Mouse (Mus musculus) forebrain, embryonic 13.5 days (tissue): Measurements from ENCODE around the gene Grk1. TPM values are rescaled to one million over a fixed set of nuclear protein-coding genes. Genes with fewer than 3 reads are reported as not detected.

Source experiments
- ATAC-seq: fragments of 200-750 bp; cut with Nextera tagmentation; 2 replicates; pipeline ENCODE4 v1.8.0; 2017
- H3K27ac ChIP-seq: fragments of 300-500 bp; sonication (generic); 2 replicates; pipeline ENCODE4 v1.5.1; 2015; ENCODE audit warnings: inconsistent platforms, mild to moderate bottlenecking, moderate library complexity
- H3K27me3 ChIP-seq: fragments of 300-500 bp; sonication (generic); 2 replicates; pipeline ENCODE4 v1.6.1; 2015; ENCODE audit warnings: mild to moderate bottlenecking, inconsistent platforms
- H3K36me3 ChIP-seq: fragments of 300-500 bp; sonication (generic); 2 replicates; pipeline ENCODE4 v1.6.1; 2015; ENCODE audit warnings: mild to moderate bottlenecking, inconsistent platforms; ENCODE audit not compliant: poor library complexity, severe bottlenecking
- H3K4me1 ChIP-seq: fragments of 300-500 bp; sonication (generic); 2 replicates; pipeline ENCODE4 v1.6.1; 2015; ENCODE audit warnings: inconsistent platforms
- H3K4me2 ChIP-seq: fragments of 300-500 bp; sonication (generic); 2 replicates; pipeline ENCODE4 v1.6.1; 2015; ENCODE audit warnings: inconsistent platforms, mild to moderate bottlenecking, moderate library complexity
- H3K4me3 ChIP-seq: fragments of 300-500 bp; sonication (generic); 2 replicates; pipeline ENCODE4 v1.5.1; 2015; ENCODE audit warnings: mild to moderate bottlenecking, inconsistent platforms
- H3K9ac ChIP-seq: fragments of 300-500 bp; sonication (generic); 2 replicates; pipeline ENCODE4 v1.6.1; 2015; ENCODE audit warnings: mild to moderate bottlenecking, inconsistent platforms
- H3K9me3 ChIP-seq: fragments of 300-500 bp; sonication (generic); replicated peaks from 2 replicates; pipeline ENCODE4 v1.6.1; 2016; ENCODE audit warnings: inconsistent platforms
- WGBS: fragments of 180-500 bp; shearing (Covaris S2); methylation state at CpG from one replicate; pipeline ENCODE4 v1.1.7; 2015; 5-methylcytosine and 5-hydroxymethylcytosine counted together
- polyA plus RNA-seq: library from polyadenylated mRNA; unstranded; fragments of >200 nt; fragmentation: Nextera tagmentation; extraction: Ambion mirVana; gene quantifications from 2 replicates; pipeline ENCODE4 v1.2.1, GENCODE M21; 2015

The Grk1 gene
- polyA plus RNA-seq, 1 experiment from 2014 or later = not detected

GRCm38 (mm10) chr8:13461085-13461765, 56.3 kb downstream of the Grk1 start:
- no peaks in the 10 kb centered on the region for H3K4me1 ChIP-seq
- H3K4me3 ChIP-seq = no peak overlapping the region
- 88% methylated on average over 17 of the region's 17 CpGs for WGBS
- no peak for ATAC-seq
- no peaks in the 10 kb centered on the region for H3K9me3 ChIP-seq
- no peaks in the 10 kb centered on the region for H3K27me3 ChIP-seq
- no peak overlapping the region for H3K9ac ChIP-seq
- H3K4me2 ChIP-seq = no peak overlapping the region
- H3K36me3 ChIP-seq = no peaks in the 10 kb centered on the region
- no peak overlapping the region for H3K27ac ChIP-seq

GRCm38 (mm10) chr8:13461843-13462242, 57.0 kb downstream of the Grk1 start:
- H3K27ac ChIP-seq = no peak overlapping the region
- 41% methylated on average over 4 of the region's 4 CpGs for WGBS
- 0 out of 2 replicates have a peak, but pooled peaks have one; percentile 38 for ATAC-seq

DNA sequence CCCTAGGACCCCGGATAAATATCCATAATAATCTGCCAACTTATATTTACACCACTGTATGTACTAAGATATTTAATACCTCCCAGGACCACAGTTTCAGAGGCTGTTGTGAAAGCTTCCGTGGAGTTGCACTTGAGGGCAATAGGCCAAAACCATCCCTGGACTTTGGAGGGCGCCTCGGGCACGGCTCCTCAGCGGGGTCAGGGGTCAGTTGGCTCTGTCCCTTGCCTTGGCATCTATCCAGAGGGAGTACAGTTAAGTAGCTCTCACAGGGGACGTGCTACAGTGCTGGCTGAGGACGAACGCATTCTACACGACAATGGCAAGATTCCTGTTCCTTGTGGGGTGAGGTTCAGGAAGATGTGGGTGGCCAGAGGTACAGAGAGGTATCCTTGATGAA, 57.5 kb downstream of the Grk1 start:
- H3K27me3 ChIP-seq = no peaks in the 10 kb centered on the region
- no peak overlapping the region for H3K27ac ChIP-seq
- no peak for ATAC-seq
- no peak overlapping the region for H3K4me2 ChIP-seq
- H3K9ac ChIP-seq = no peak overlapping the region
- H3K4me3 ChIP-seq = no peak overlapping the region
- no peaks in the 10 kb centered on the region for H3K9me3 ChIP-seq
- H3K36me3 ChIP-seq = no peaks in the 10 kb centered on the region
- WGBS = 86% methylated on average over 10 of the region's 10 CpGs
- no peaks in the 10 kb centered on the region for H3K4me1 ChIP-seq

More at GRCm38 (mm10) chr8:13461843-13462242, 57.0 kb downstream of the Grk1 start:
- Histone ChIP-seq H3K9me3 (no peaks in the 10 kb centered on the region), H3K36me3 (no peaks in the 10 kb centered on the region), H3K4me1 (no peaks in the 10 kb centered on the region), H3K4me2 (no peak overlapping the region), H3K9ac (no peak overlapping the region), H3K27me3 (no peaks in the 10 kb centered on the region), H3K4me3 (no peak overlapping the region)

GRCm38 (mm10) chr8:13465324-13465723, 60.4 kb downstream of the Grk1 start:
- Histone ChIP-seq H3K9me3 (no peaks in the 10 kb centered on the region), H3K9ac (no peak overlapping the region), H3K4me3 (no peak overlapping the region), H3K27ac (no peak overlapping the region), H3K36me3 (no peaks in the 10 kb centered on the region), H3K4me1 (no peaks in the 10 kb centered on the region), H3K4me2 (no peak overlapping the region), H3K27me3 (no peaks in the 10 kb centered on the region)
- 62% methylated on average over 7 of the region's 7 CpGs for WGBS
- ATAC-seq = no peak

- H3K36me3 ChIP-seq = no peaks in the 10 kb centered on the region
- ATAC-seq = no peak
- WGBS = 66% methylated on average over 5 of the region's 5 CpGs
Observed at GRCm38 (mm10) chr8:13466989-13467388, 62.1 kb downstream of the Grk1 start.

GRCm38 (mm10) chr8:13468737-13469136, 63.9 kb downstream of the Grk1 start:
- Histone ChIP-seq H3K4me3 (no peak overlapping the region), H3K27ac (no peak overlapping the region), H3K9me3 (no peaks in the 10 kb centered on the region), H3K36me3 (no peaks in the 10 kb centered on the region), H3K9ac (no peak overlapping the region), H3K4me2 (no peak overlapping the region), H3K27me3 (no peaks in the 10 kb centered on the region), H3K4me1 (no peaks in the 10 kb centered on the region)
- WGBS = 82% methylated on average over 9 of the region's 9 CpGs
- ATAC-seq = no peak

More at GRCm38 (mm10) chr8:13466989-13467388, 62.1 kb downstream of the Grk1 start:
- Histone ChIP-seq H3K27me3 (no peaks in the 10 kb centered on the region), H3K27ac (no peak overlapping the region), H3K4me2 (no peak overlapping the region), H3K4me1 (no peaks in the 10 kb centered on the region), H3K9me3 (no peaks in the 10 kb centered on the region), H3K9ac (no peak overlapping the region), H3K4me3 (no peak overlapping the region)

GRCm38 (mm10) chr8:13471484-13471883, 66.6 kb downstream of the Grk1 start:
- no peak for ATAC-seq
- Histone ChIP-seq H3K4me1 (no peaks in the 10 kb centered on the region), H3K9ac (no peak overlapping the region), H3K4me2 (no peak overlapping the region), H3K4me3 (no peak overlapping the region), H3K27me3 (no peaks in the 10 kb centered on the region), H3K9me3 (no peaks in the 10 kb centered on the region), H3K27ac (no peak overlapping the region), H3K36me3 (no peaks in the 10 kb centered on the region)
- 94% methylated on average over 11 of the region's 11 CpGs for WGBS

Other genes starting within 250 kb of the Grk1 start
- 194 and 201 TPM in 2 replicates for gene Lamp1, start 245.9 kb upstream of the Grk1 start, polyA plus RNA-seq
- gene Grtp1, start 204.5 kb upstream of the Grk1 start, polyA plus RNA-seq = 23.6 and 26.9 TPM in 2 replicates
- gene Adprhl1, start 150.9 kb upstream of the Grk1 start, polyA plus RNA-seq = 0.97 TPM in 1 of 2 replicates, not detected in the other
- gene Dcun1d2, start 117.0 kb upstream of the Grk1 start, polyA plus RNA-seq = 31.6 and 35.1 TPM in 2 replicates
- 40.3 and 40.4 TPM in 2 replicates for gene Tmco3, start 116.9 kb upstream of the Grk1 start, polyA plus RNA-seq
- gene Tfdp1, start 66.3 kb upstream of the Grk1 start, polyA plus RNA-seq = 167 and 170 TPM in 2 replicates
- not detected in 2 replicates for gene Atp4b, start 8.3 kb upstream of the Grk1 start, polyA plus RNA-seq
- not detected in 2 replicates for gene Tmem255b, start 30.1 kb downstream of the Grk1 start, polyA plus RNA-seq
- gene Gas6, start 89.4 kb downstream of the Grk1 start, polyA plus RNA-seq = 11.3 and 12.3 TPM in 2 replicates
- gene 1700029H14Rik, start 157.4 kb downstream of the Grk1 start, polyA plus RNA-seq = not detected in 2 replicates